8 mouse cellular contexts compared by ENCODE assay signal in genomic region chr3:89308089-89308488, GRCm38 (mm10). TPM values are rescaled to one million over a fixed set of nuclear protein-coding genes. Genes with fewer than 3 reads are reported as not detected.
DNase-seq lines count a peak whose midpoint lies in the region; ATAC-seq lines count a peak whose summit lies in the region.

No protein-coding gene starts in this region.

- DNase-seq in left cerebral cortex, postnatal 10 days (ENCODE audit: extremely low spot score in 1 of 2, low spot score in 2 of 2), result peak; percentile 44 to 63
- no peak for DNase-seq in left cerebral cortex, postnatal 36 days (ENCODE audit: low spot score in 2 of 2)
- DNase-seq in c-Kit-positive CD71-positive TER-119-negative erythroid progenitor cells, embryonic 14.5 days (ENCODE audit: low read depth), result peak; percentile 55
- peak; percentile 82 for DNase-seq in hindbrain, embryonic 10.5 days (ENCODE audit: low spot score)
- DNase-seq in left cerebral cortex, postnatal 25 days (ENCODE audit: low spot score in 2 of 2), result peak; percentile 42 to 58
- DNase-seq in spleen, postnatal 10 days (ENCODE audit: low spot score in 2 of 2), result peak; percentile 36 to 60

- peak; percentile 84 for ATAC-seq in forebrain, embryonic 12.5 days (ENCODE audit: low FRiP score)
- peak; percentile 82; the same call in 1 of the 2 replicates for ATAC-seq in midbrain, embryonic 12.5 days (ENCODE audit: low FRiP score, low read depth)

- H3K9ac ChIP-seq in forebrain, embryonic 12.5 days, result no peak overlapping the region
- no peak overlapping the region; the same call in 1 of the 2 replicates for H3K9ac ChIP-seq in midbrain, embryonic 12.5 days (replicated peaks)

- no peaks in the 10 kb centered on the region for H3K36me3 ChIP-seq in forebrain, embryonic 12.5 days (replicated peaks)
- no peaks in the 10 kb centered on the region for H3K36me3 ChIP-seq in hindbrain, embryonic 10.5 days
- H3K36me3 ChIP-seq in midbrain, embryonic 12.5 days, result no peaks in the 10 kb centered on the region

- H3K27ac ChIP-seq in forebrain, embryonic 12.5 days, result no peak overlapping the region
- H3K27ac ChIP-seq in hindbrain, embryonic 10.5 days, result no peak overlapping the region
- H3K27ac ChIP-seq in midbrain, embryonic 12.5 days (replicated peaks), result no peak overlapping the region

- H3K4me3 ChIP-seq in forebrain, embryonic 12.5 days (replicated peaks), result no peak overlapping the region
- H3K4me3 ChIP-seq in hindbrain, embryonic 10.5 days, result no peak overlapping the region
- no peak overlapping the region for H3K4me3 ChIP-seq in midbrain, embryonic 12.5 days

- intact Hi-C loops in left cerebral cortex, postnatal 10 days (cut with DNase I), result no loop called here
- intact Hi-C loops in left cerebral cortex, postnatal 36 days (cut with DNase I), result loop anchor here (2.0 kb wide), 1 partner anchor 57 kb away; no protein-coding TSS in a partner anchor
- intact Hi-C loops in left cerebral cortex, postnatal 25 days (cut with DNase I), result loop anchor here (2.0 kb wide), 1 partner anchor 57 kb away; no protein-coding TSS in a partner anchor

- no peaks in the 10 kb centered on the region for H3K9me3 ChIP-seq in forebrain, embryonic 12.5 days
- H3K9me3 ChIP-seq in hindbrain, embryonic 10.5 days, result no peaks in the 10 kb centered on the region
- no peaks in the 10 kb centered on the region for H3K9me3 ChIP-seq in midbrain, embryonic 12.5 days

- H3K27me3 ChIP-seq in forebrain, embryonic 12.5 days, result no peaks in the 10 kb centered on the region
- peaks cover 9% of the 10 kb centered on the region; the same call in 1 of the 2 replicates for H3K27me3 ChIP-seq in hindbrain, embryonic 10.5 days (ENCODE audit: insufficient read depth, poor library complexity, severe bottlenecking)
- peaks cover 4% of the 10 kb centered on the region; the same call in 1 of the 2 replicates for H3K27me3 ChIP-seq in midbrain, embryonic 12.5 days

- H3K4me1 ChIP-seq in forebrain, embryonic 12.5 days, result no peaks in the 10 kb centered on the region
- peaks cover 27% of the 10 kb centered on the region for H3K4me1 ChIP-seq in hindbrain, embryonic 10.5 days (replicated peaks)
- H3K4me1 ChIP-seq in midbrain, embryonic 12.5 days, result no peaks in the 10 kb centered on the region

- H3K4me2 ChIP-seq in forebrain, embryonic 12.5 days, result no peak overlapping the region
- H3K4me2 ChIP-seq in midbrain, embryonic 12.5 days (replicated peaks), result no peak overlapping the region

- WGBS in forebrain, embryonic 12.5 days, result 4% methylated on average over 9 of the region's 9 CpGs
- 3% methylated on average over 9 of the region's 9 CpGs for WGBS in hindbrain, embryonic 10.5 days
- WGBS in midbrain, embryonic 12.5 days, result 3% methylated on average over 9 of the region's 9 CpGs

RNA-seq across cellular contexts. Expression of gene Efna3, which starts 14.7 kb away (rescaled TPM):
- total RNA-seq in left cerebral cortex, postnatal 10 days (2021), result 10 to 100 TPM; 47.7 to 56.7 TPM
- total RNA-seq in left cerebral cortex, postnatal 36 days (2021), result 10 to 100 TPM; 50.4 to 59.5 TPM
- 11.9 and 14.9 TPM in 2 replicates for polyA plus RNA-seq in forebrain, embryonic 12.5 days (2016; fragmentation: Nextera tagmentation; extraction: Ambion mirVana)
- polyA plus RNA-seq in hindbrain, embryonic 10.5 days (2016; fragmentation: Nextera tagmentation; extraction: Ambion mirVana), result 5.9 and 10.7 TPM in 2 replicates
- 10 to 100 TPM; 51.3 to 56.8 TPM for total RNA-seq in left cerebral cortex, postnatal 25 days (2021)
- 10.7 and 11.1 TPM in 2 replicates for polyA plus RNA-seq in midbrain, embryonic 12.5 days (2016; fragmentation: Nextera tagmentation; extraction: Ambion mirVana)

RNA-seq across cellular contexts. Expression of gene Efna1, which starts 27.1 kb away (rescaled TPM):
- 1 to 10 TPM; 3.3 to 4.4 TPM for total RNA-seq in left cerebral cortex, postnatal 10 days (2021)
- 1 to 10 TPM; 4.2 to 7.4 TPM for total RNA-seq in left cerebral cortex, postnatal 36 days (2021)
- polyA plus RNA-seq in forebrain, embryonic 12.5 days (2016; fragmentation: Nextera tagmentation; extraction: Ambion mirVana), result 9.7 and 12.6 TPM in 2 replicates
- polyA plus RNA-seq in hindbrain, embryonic 10.5 days (2016; fragmentation: Nextera tagmentation; extraction: Ambion mirVana), result 16.5 and 17.7 TPM in 2 replicates
- 1 to 10 TPM; 4.1 to 5.2 TPM for total RNA-seq in left cerebral cortex, postnatal 25 days (2021)
- polyA plus RNA-seq in midbrain, embryonic 12.5 days (2016; fragmentation: Nextera tagmentation; extraction: Ambion mirVana), result 9.5 and 11.0 TPM in 2 replicates

RNA-seq across cellular contexts. Expression of gene Efna4, which starts 29.7 kb away (rescaled TPM):
- 1 to 10 TPM in 1 of 2 experiments, under 1 TPM in 1; 0.34 to 1.1 TPM for total RNA-seq in left cerebral cortex, postnatal 10 days (2021)
- 1 to 10 TPM in 1 of 2 experiments, not detected in 1; 1.2 TPM for total RNA-seq in left cerebral cortex, postnatal 36 days (2021)
- polyA plus RNA-seq in forebrain, embryonic 12.5 days (2016; fragmentation: Nextera tagmentation; extraction: Ambion mirVana), result 17.1 and 20.0 TPM in 2 replicates
- polyA plus RNA-seq in hindbrain, embryonic 10.5 days (2016; fragmentation: Nextera tagmentation; extraction: Ambion mirVana), result 22.4 and 23.2 TPM in 2 replicates
- under 1 TPM; 0.27 to 0.37 TPM for total RNA-seq in left cerebral cortex, postnatal 25 days (2021)
- 16.8 and 17.3 TPM in 2 replicates for polyA plus RNA-seq in midbrain, embryonic 12.5 days (2016; fragmentation: Nextera tagmentation; extraction: Ambion mirVana)

RNA-seq across cellular contexts. Expression of gene Slc50a1, which starts 37.7 kb away (rescaled TPM):
- 10 to 100 TPM; 17.9 to 22.3 TPM for total RNA-seq in left cerebral cortex, postnatal 10 days (2021)
- total RNA-seq in left cerebral cortex, postnatal 36 days (2021), result 10 to 100 TPM; 34.5 to 39.1 TPM
- polyA plus RNA-seq in forebrain, embryonic 12.5 days (2016; fragmentation: Nextera tagmentation; extraction: Ambion mirVana), result 28.6 and 29.7 TPM in 2 replicates
- polyA plus RNA-seq in hindbrain, embryonic 10.5 days (2016; fragmentation: Nextera tagmentation; extraction: Ambion mirVana), result 34.4 and 36.8 TPM in 2 replicates
- 10 to 100 TPM; 32.1 to 37.4 TPM for total RNA-seq in left cerebral cortex, postnatal 25 days (2021)
- 38.1 and 39.6 TPM in 2 replicates for polyA plus RNA-seq in midbrain, embryonic 12.5 days (2016; fragmentation: Nextera tagmentation; extraction: Ambion mirVana)

RNA-seq across cellular contexts. Expression of gene Adam15, which starts 41.7 kb away (rescaled TPM):
- total RNA-seq in left cerebral cortex, postnatal 10 days (2021), result 10 to 100 TPM; 93.0 to 96.9 TPM
- total RNA-seq in left cerebral cortex, postnatal 36 days (2021), result 100 to 1,000 TPM in 1 of 2 experiments, 10 to 100 TPM in 1; 96.1 to 120 TPM
- polyA plus RNA-seq in forebrain, embryonic 12.5 days (2016; fragmentation: Nextera tagmentation; extraction: Ambion mirVana), result 22.7 and 28.2 TPM in 2 replicates
- 36.4 and 38.1 TPM in 2 replicates for polyA plus RNA-seq in hindbrain, embryonic 10.5 days (2016; fragmentation: Nextera tagmentation; extraction: Ambion mirVana)
- total RNA-seq in left cerebral cortex, postnatal 25 days (2021), result 100 to 1,000 TPM; 101 to 105 TPM
- polyA plus RNA-seq in midbrain, embryonic 12.5 days (2016; fragmentation: Nextera tagmentation; extraction: Ambion mirVana), result 35.0 and 37.0 TPM in 2 replicates

Comparison
In these comparisons a context has a peak if more than half of its experiments do, and no peak if none do; other contexts are left out.
1. DNase-seq: peak in left cerebral cortex, postnatal 10 days (2 of 2), c-Kit-positive CD71-positive TER-119-negative erythroid progenitor cells, embryonic 14.5 days (single experiment), hindbrain, embryonic 10.5 days (single experiment), left cerebral cortex, postnatal 25 days (2 of 2) and spleen, postnatal 10 days (2 of 2); none in left cerebral cortex, postnatal 36 days (0 of 2).